In the genomic region with DNA sequence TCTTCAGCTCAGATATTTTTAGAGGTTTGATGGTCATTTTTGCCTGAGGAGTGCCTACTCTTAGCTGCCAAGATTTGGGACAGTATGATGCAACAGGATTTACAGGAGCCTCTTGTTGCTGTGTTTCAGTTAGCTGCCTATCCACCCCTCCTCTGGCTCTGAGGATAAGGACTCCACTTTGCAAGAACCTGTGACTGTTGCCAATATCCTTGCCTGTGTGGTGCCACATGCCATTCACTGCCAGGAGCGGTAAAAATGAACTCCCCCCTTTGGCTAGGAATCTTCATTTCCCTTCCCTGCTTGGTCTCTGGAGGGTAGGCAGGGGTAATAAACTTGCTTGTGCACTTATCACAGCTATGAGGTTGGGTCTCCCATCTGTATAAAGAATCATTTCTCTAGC, we compare ENCODE assay signal across 24 mouse cellular contexts. TPM values are rescaled to one million over a fixed set of nuclear protein-coding genes. Genes with fewer than 3 reads are reported as not detected.
DNase-seq lines count a peak whose midpoint lies in the region; ATAC-seq and TF ChIP-seq lines count a peak whose summit lies in the region.
"Had no signal": no experiment of that assay in that cellular context is flagged by ENCODE, and none has a peak within 500 bp of the region (broad histone marks: within the 10 kb centered on the region; RNA-seq: fewer than 3 reads in every experiment).

No protein-coding gene starts in this region.

- H3K36me3 ChIP-seq in C2C12 (ENCODE audit: control insufficient read depth, insufficient read depth) = no peaks in the 10 kb centered on the region
- no peaks in the 10 kb centered on the region for H3K36me3 ChIP-seq in kidney, embryonic 14.5 days (ENCODE audit: control insufficient read depth, insufficient read depth, low read length)
- no peaks in the 10 kb centered on the region for H3K36me3 ChIP-seq in hindbrain, embryonic 11.5 days (ENCODE audit: control insufficient read depth, insufficient read depth, low read length)
- H3K36me3 ChIP-seq: heart, embryonic 12.5 days; limb, embryonic 12.5 days; liver, embryonic 15.5 days; midbrain, embryonic 10.5 days; midbrain, embryonic 15.5 days; neural tube, embryonic 12.5 days; stomach, embryonic 15.5 days had no signal

- H3K9me3 ChIP-seq in kidney, embryonic 14.5 days (ENCODE audit: control insufficient read depth, low read length) = no peaks in the 10 kb centered on the region
- H3K9me3 ChIP-seq in hindbrain, embryonic 11.5 days (ENCODE audit: control insufficient read depth, low read length) = no peaks in the 10 kb centered on the region
- H3K9me3 ChIP-seq: heart, embryonic 12.5 days; limb, embryonic 12.5 days; liver, embryonic 15.5 days; midbrain, embryonic 10.5 days; midbrain, embryonic 15.5 days; neural tube, embryonic 12.5 days; stomach, embryonic 15.5 days had no signal

- peak overlapping the region; percentile 61 for H3K27ac ChIP-seq in gastrocnemius, adult 2 months
- H3K27ac ChIP-seq in kidney, embryonic 14.5 days (ENCODE audit: low read depth, low read length) = no peak overlapping the region
- H3K27ac ChIP-seq in hindbrain, embryonic 11.5 days (ENCODE audit: low read depth, low read length) = no peak overlapping the region
- H3K27ac ChIP-seq: hindbrain, embryonic 14.5 days; limb, embryonic 12.5 days; liver, embryonic 15.5 days; midbrain, embryonic 10.5 days; midbrain, embryonic 15.5 days; neural tube, embryonic 12.5 days; stomach, embryonic 15.5 days had no signal

- TF ChIP-seq CTCF in gastrocnemius, adult 2 months (IDR thresholded peaks at IDR 0.05) = no peak
- TF ChIP-seq CTCF in C2C12 (IDR thresholded peaks at IDR 0.05; ENCODE audit: control insufficient read depth, insufficient read depth, insufficient read length) = no peak

- H3K79me3 ChIP-seq in C2C12 (ENCODE audit: low read depth) = no peaks in the 10 kb centered on the region

- DNase-seq in gastrocnemius, adult 2 months = no peak
- no peak for DNase-seq in gastrocnemius, postnatal 4 days (ENCODE audit: low spot score in 2 of 2)
- peak; percentile 64 for DNase-seq in adipocyte (ENCODE audit: low spot score)
- no peak for DNase-seq in hindbrain, embryonic 11.5 days (ENCODE audit: low spot score)
- DNase-seq: cerebellum, adult 2 months; cerebellum, postnatal 14 days; heart, postnatal 4 days; kidney, adult 9 months; kidney, postnatal 14 days; layer of hippocampus, adult 9-11 months; lung, embryonic 14.5 days; lung, postnatal 14 days had no signal

- 85% methylated on average over 1 of the region's 1 CpGs for WGBS in kidney, embryonic 14.5 days
- 79% methylated on average over 1 of the region's 1 CpGs for WGBS in hindbrain, embryonic 11.5 days

- no peak overlapping the region for H3K9ac ChIP-seq in kidney, embryonic 14.5 days (ENCODE audit: low read depth, low read length)
- no peak overlapping the region for H3K9ac ChIP-seq in hindbrain, embryonic 11.5 days (ENCODE audit: low read depth, low read length)
- H3K9ac ChIP-seq: heart, embryonic 12.5 days; hindbrain, embryonic 14.5 days; limb, embryonic 12.5 days; liver, embryonic 15.5 days; lung, embryonic 14.5 days; midbrain, embryonic 15.5 days; neural tube, embryonic 12.5 days; stomach, embryonic 15.5 days had no signal

- no peaks in the 10 kb centered on the region for H3K79me2 ChIP-seq in C2C12 (ENCODE audit: control insufficient read depth, insufficient read depth)

- intact Hi-C loops in gastrocnemius, adult 2 months (cut with DNase I) = no loop called here

- H3K4me3 ChIP-seq in gastrocnemius, adult 2 months = no peak overlapping the region
- H3K4me3 ChIP-seq in C2C12 (ENCODE audit: insufficient read depth, poor library complexity, severe bottlenecking) = no peak overlapping the region
- no peak overlapping the region for H3K4me3 ChIP-seq in kidney, embryonic 14.5 days (ENCODE audit: low read length)
- no peak overlapping the region for H3K4me3 ChIP-seq in hindbrain, embryonic 11.5 days (ENCODE audit: low read depth, low read length)
- H3K4me3 ChIP-seq: heart, embryonic 12.5 days; limb, embryonic 12.5 days; liver, embryonic 15.5 days; midbrain, embryonic 10.5 days; midbrain, embryonic 15.5 days; neural tube, embryonic 12.5 days; stomach, embryonic 15.5 days had no signal

- H3K4me1 ChIP-seq in kidney, embryonic 14.5 days (ENCODE audit: control insufficient read depth, insufficient read depth, low read length) = no peaks in the 10 kb centered on the region
- H3K4me1 ChIP-seq in hindbrain, embryonic 11.5 days (replicated peaks; ENCODE audit: control insufficient read depth, insufficient read depth, low read length) = no peaks in the 10 kb centered on the region
- H3K4me1 ChIP-seq: heart, embryonic 12.5 days; limb, embryonic 12.5 days; liver, embryonic 15.5 days; midbrain, embryonic 10.5 days; midbrain, embryonic 15.5 days; neural tube, embryonic 12.5 days; stomach, embryonic 15.5 days had no signal

- H3ac ChIP-seq in C2C12 (ENCODE audit: control insufficient read depth, insufficient read length, low read depth) = no peak overlapping the region

- no peaks in the 10 kb centered on the region for H3K27me3 ChIP-seq in C2C12 (ENCODE audit: control insufficient read depth, insufficient read depth, insufficient read length)
- H3K27me3 ChIP-seq in kidney, embryonic 14.5 days (ENCODE audit: control insufficient read depth, insufficient read depth, low read length) = no peaks in the 10 kb centered on the region
- no peaks in the 10 kb centered on the region for H3K27me3 ChIP-seq in hindbrain, embryonic 11.5 days (ENCODE audit: control insufficient read depth, insufficient read depth, low read length)
- H3K27me3 ChIP-seq: heart, embryonic 12.5 days; limb, embryonic 12.5 days; liver, embryonic 15.5 days; midbrain, embryonic 15.5 days; neural tube, embryonic 12.5 days; stomach, embryonic 15.5 days had no signal

- no peak for ATAC-seq in kidney, embryonic 14.5 days (ENCODE audit: low FRiP score, low TSS enrichment)
- ATAC-seq in hindbrain, embryonic 11.5 days (ENCODE audit: low FRiP score) = no peak
- ATAC-seq: forebrain, embryonic 14.5 days; intestine, postnatal 0 days; midbrain, embryonic 15.5 days had no signal

- H3K4me2 ChIP-seq in kidney, embryonic 14.5 days (replicated peaks; ENCODE audit: low read depth, low read length) = no peak overlapping the region
- no peak overlapping the region for H3K4me2 ChIP-seq in hindbrain, embryonic 11.5 days (replicated peaks; ENCODE audit: low read depth, low read length)
- H3K4me2 ChIP-seq: heart, embryonic 12.5 days; hindbrain, embryonic 14.5 days; limb, embryonic 12.5 days; liver, embryonic 15.5 days; lung, embryonic 14.5 days; midbrain, embryonic 15.5 days; neural tube, embryonic 12.5 days; stomach, embryonic 15.5 days had no signal

TF ChIP-seq in C2C12, 6 proteins besides CTCF, POLR2A, EP300 and RAD21:
- TF ChIP-seq CEBPB (IDR thresholded peaks at IDR 0.05; ENCODE audit: low read depth) = peak; percentile 72
- TF ChIP-seq MAX (IDR thresholded peaks at IDR 0.05) = no peak
TF ChIP-seq in C2C12: peak in this region for 1.

RNA-seq across cellular contexts. Expression of gene Gmds, which starts 31.6 kb away (rescaled TPM):
- 1 to 10 TPM; 2.1 to 2.4 TPM for total RNA-seq in gastrocnemius, adult 2 months (2021)
- 1 to 10 TPM; 7.9 to 8.5 TPM for total RNA-seq in gastrocnemius, postnatal 4 days (2021)
- polyA plus RNA-seq in C2C12 (2012; fragmentation: generic; extraction: Trizol) = 21.1 TPM
- polyA plus RNA-seq in kidney, embryonic 14.5 days (2014; fragmentation: Nextera tagmentation; extraction: Ambion mirVana) = 31.9 and 38.6 TPM in 2 replicates
- 29.1 and 32.1 TPM in 2 replicates for polyA plus RNA-seq in hindbrain, embryonic 11.5 days (2014; fragmentation: Nextera tagmentation; extraction: Ambion mirVana)
